Mouse (Mus musculus): ENCODE results near the gene Mgarp.

DNA sequence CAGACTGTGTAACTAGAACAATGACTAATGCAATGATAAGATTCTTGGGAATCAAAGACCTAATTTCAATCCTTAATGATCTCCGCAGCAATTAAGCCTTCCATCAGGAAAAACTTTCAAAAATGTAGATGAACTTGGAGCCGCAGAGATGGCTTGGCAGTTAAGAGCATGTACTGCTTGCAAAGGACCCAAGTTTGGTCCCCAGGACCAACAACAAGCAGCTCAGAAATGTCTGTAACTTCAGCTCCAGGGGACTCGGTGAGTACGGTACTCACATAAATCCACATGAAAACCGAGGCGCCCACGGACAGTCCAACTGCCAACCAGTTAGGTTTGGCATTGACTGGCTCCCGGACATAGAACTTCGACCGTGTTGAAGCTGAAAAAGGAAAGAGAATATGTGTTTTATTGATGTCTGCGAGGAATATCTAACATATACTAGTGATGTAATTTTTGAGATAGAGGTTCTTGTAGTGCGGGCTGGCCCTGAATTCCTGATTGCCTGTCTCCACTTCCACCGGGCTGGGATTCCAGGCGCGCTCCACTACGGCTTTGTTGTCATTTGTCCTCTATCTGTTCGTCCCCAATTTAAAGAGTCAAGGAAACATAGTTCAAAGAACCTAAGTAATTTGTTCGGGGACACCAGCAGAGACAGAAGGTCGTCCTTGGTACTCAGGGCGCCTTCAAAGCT lies 11.5 kb upstream of the Mgarp start:
- TF ChIP-seq MAX (IDR thresholded peaks at IDR 0.05; ENCODE audit: low read length) (no peak), GABPA (IDR thresholded peaks at IDR 0.05; ENCODE audit: low read depth, low read length) (no peak), POLR2A (IDR thresholded peaks at IDR 0.05; ENCODE audit: control insufficient read depth in 1 of 2, insufficient read depth in 1 of 2, low read depth in 1 of 2, low read length in 2 of 2, poor library complexity in 1 of 2) (no peak), KAT2A (conservative IDR thresholded peaks at IDR 0.05; ENCODE audit: low read depth, low read length) (no peak), CTCF (IDR thresholded peaks at IDR 0.05 in 2 of 3, conservative IDR thresholded peaks at IDR 0.05 in 1 of 3; ENCODE audit: control insufficient read depth in 1 of 3, insufficient read depth in 1 of 3, low read depth in 2 of 3, low read length in 3 of 3, poor library complexity in 1 of 3, severe bottlenecking in 1 of 3) (no peak), USF1 (IDR thresholded peaks at IDR 0.05; ENCODE audit: low read depth, low read length) (no peak), ZMIZ1 (IDR thresholded peaks at IDR 0.05; ENCODE audit: low read depth, low read length) (no peak), HCFC1 (IDR thresholded peaks at IDR 0.05; ENCODE audit: low read depth, low read length) (no peak), CHD2 (IDR thresholded peaks at IDR 0.05; ENCODE audit: low read length) (no peak), MYC (IDR thresholded peaks at IDR 0.05; ENCODE audit: low read depth, low read length) (no peak), SMC3 (IDR thresholded peaks at IDR 0.05; ENCODE audit: low read depth, low read length) (no peak), NRF1 (IDR thresholded peaks at IDR 0.05; ENCODE audit: insufficient read depth, low read depth, low read length, poor library complexity, severe bottlenecking) (no peak), EP300 (IDR thresholded peaks at IDR 0.05; ENCODE audit: low read depth in 1 of 2, low read length in 2 of 2) (no peak)

Measured in MEL (cell line).